Mouse (Mus musculus) heart, embryonic 12.5 days (tissue): ENCODE results near the gene Slc11a1. TPM values are rescaled to one million over a fixed set of nuclear protein-coding genes. Genes with fewer than 3 reads are reported as not detected.

Source experiments
- ATAC-seq: fragments of 200-750 bp; cut with Nextera tagmentation; 2 replicates; pipeline ENCODE4 v1.8.0; 2017; ENCODE audit warnings: moderate TSS enrichment, moderate library complexity; ENCODE audit not compliant: insufficient number of reproducible peaks, low FRiP score
- H3K27ac ChIP-seq: fragments of 300-500 bp; sonication (generic); 2 replicates; pipeline ENCODE4 v1.5.1; 2016; ENCODE audit warnings: mild to moderate bottlenecking, moderate library complexity; ENCODE audit not compliant: poor library complexity, severe bottlenecking
- H3K27me3 ChIP-seq: fragments of 300-500 bp; sonication (generic); replicated peaks from 2 replicates; pipeline ENCODE4 v1.6.1; 2016; ENCODE audit warnings: mild to moderate bottlenecking, moderate library complexity
- H3K36me3 ChIP-seq: fragments of 300-500 bp; sonication (generic); 2 replicates; pipeline ENCODE4 v1.6.1; 2016; ENCODE audit warnings: mild to moderate bottlenecking, moderate library complexity
- H3K4me1 ChIP-seq: fragments of 300-500 bp; sonication (generic); replicated peaks from 2 replicates; pipeline ENCODE4 v1.6.1; 2016; ENCODE audit warnings: mild to moderate bottlenecking
- H3K4me2 ChIP-seq: fragments of 300-500 bp; sonication (generic); 2 replicates; pipeline ENCODE4 v1.6.1; 2016; ENCODE audit warnings: mild to moderate bottlenecking, moderate library complexity
- H3K4me3 ChIP-seq: fragments of 300-500 bp; sonication (generic); 2 replicates; pipeline ENCODE4 v1.5.1; 2016; ENCODE audit warnings: mild to moderate bottlenecking
- H3K9ac ChIP-seq: fragments of 300-500 bp; sonication (generic); 2 replicates; pipeline ENCODE4 v1.6.1; 2016; ENCODE audit warnings: mild to moderate bottlenecking, moderate library complexity
- H3K9me3 ChIP-seq: fragments of 300-500 bp; sonication (generic); replicated peaks from 2 replicates; pipeline ENCODE4 v1.6.1; 2016; ENCODE audit warnings: mild to moderate bottlenecking, moderate library complexity
- WGBS: fragments of 180-500 bp; shearing (Covaris S2); methylation state at CpG from one replicate; pipeline ENCODE4 v1.1.7; 2016; 5-methylcytosine and 5-hydroxymethylcytosine counted together
- polyA plus RNA-seq: library from polyadenylated mRNA; unstranded; fragments of >200 nt; fragmentation: Nextera tagmentation; extraction: Ambion mirVana; gene quantifications from 2 replicates; pipeline ENCODE4 v1.2.1, GENCODE M21; 2016

Gene Slc11a1
- polyA plus RNA-seq, 1 experiment from 2014 or later, result 1.3 TPM

DNA sequence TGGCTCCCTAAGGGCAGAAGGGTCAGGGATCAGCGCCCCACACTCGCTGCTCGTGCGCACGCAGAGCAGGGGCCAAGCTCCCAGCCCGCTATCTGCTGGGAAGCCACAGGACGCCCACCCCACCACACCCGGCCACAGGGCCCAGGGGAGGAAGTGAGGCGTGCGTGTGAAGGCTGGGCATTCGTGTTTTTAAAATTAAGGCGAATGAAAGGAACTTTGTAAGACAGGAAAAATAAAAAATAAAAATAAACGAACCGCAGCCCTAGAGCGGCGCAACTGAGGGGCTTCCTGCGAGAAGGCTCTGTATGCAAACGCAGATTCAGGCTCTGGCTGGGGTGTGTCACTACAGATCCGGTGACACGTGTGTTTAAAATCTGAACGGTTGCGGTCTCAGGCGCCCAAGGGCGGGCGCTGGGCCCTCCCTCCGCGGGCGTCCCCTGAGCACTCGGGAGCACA is 14.9 kb downstream of the Slc11a1 start:
- Histone ChIP-seq H3K9me3 (no peaks in the 10 kb centered on the region), H3K4me1 (peaks cover 48% of the 10 kb centered on the region), H3K36me3 (peaks cover 16% of the 10 kb centered on the region), H3K4me2 (peak overlapping the region; percentile 99), H3K27me3 (no peaks in the 10 kb centered on the region), H3K9ac (peak overlapping the region; percentile 50), H3K4me3 (peak overlapping the region; percentile 98), H3K27ac (peak overlapping the region; percentile 100)
- 2% methylated on average over 29 of the region's 29 CpGs for WGBS
- ATAC-seq, result no peak

GRCm38 (mm10) chr1:74390287-74390906 is 15.4 kb downstream of the Slc11a1 start:
- H3K4me2 ChIP-seq, result peak overlapping the region; percentile 99
- H3K4me1 ChIP-seq, result peaks cover 48% of the 10 kb centered on the region
- peak overlapping the region; percentile 50 for H3K9ac ChIP-seq
- peaks cover 22% of the 10 kb centered on the region for H3K36me3 ChIP-seq
- 5% methylated on average over 21 of the region's 21 CpGs for WGBS
- H3K27ac ChIP-seq, result peak overlapping the region; percentile 100
- H3K4me3 ChIP-seq, result peak overlapping the region; percentile 98
- no peaks in the 10 kb centered on the region for H3K9me3 ChIP-seq
- H3K27me3 ChIP-seq, result no peaks in the 10 kb centered on the region
- ATAC-seq, result no peak

DNA sequence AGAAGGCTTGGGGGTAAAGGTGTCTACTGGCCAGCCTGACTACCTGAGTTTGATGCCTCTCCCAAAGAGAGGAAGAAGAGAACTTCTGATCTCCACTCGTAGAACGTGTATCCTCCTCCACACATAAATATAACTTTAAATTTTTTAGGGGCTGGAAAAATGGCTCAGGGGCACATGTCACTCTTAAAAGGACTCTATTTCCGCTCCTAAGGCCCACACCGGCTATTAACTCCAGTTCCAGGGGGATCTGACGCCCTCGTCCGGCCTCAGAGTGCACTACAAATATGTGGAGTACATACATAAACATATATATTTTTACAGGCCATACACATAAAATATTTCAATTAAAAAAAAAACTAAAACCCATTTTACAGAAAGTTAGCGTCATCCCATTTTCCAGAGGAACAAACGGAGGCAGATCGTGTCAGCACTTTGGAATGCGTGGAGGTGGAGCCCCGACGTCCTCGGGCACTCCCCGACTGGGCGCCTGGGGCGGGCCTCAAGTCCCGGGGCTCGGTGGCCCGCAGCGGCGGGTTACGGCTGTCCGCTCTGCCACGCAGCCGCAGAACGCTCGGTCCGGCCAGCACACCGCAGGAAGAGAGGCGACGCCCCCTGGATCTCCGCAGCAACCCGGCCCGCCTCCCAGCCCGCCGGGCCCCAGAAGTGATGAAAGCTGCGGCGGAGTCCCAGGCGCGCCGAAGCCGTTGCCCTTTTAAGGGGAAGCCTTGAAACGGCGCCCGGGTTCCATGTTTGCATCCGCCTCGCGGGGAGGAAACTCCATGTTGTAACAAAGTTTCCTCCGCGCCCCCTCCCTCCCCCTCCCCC is 16.1 kb downstream of the Slc11a1 start, which contains the start of gene Ctdsp1:
Gene Ctdsp1, plus strand, starts transcription at position 586 of the 825 bp plus-strand sequence.
- H3K27ac ChIP-seq, result peak within 1 kb of the TSS; percentile 100
- peak; percentile 76 for ATAC-seq
- 4% methylated on average over 49 of the region's 51 CpGs for WGBS
- peaks cover 48% of the 10 kb centered on the region for H3K4me1 ChIP-seq
- peak within 1 kb of the TSS; percentile 99 for H3K4me2 ChIP-seq
- H3K36me3 ChIP-seq, result peaks cover 26% of the 10 kb centered on the region
- H3K4me3 ChIP-seq, result peak within 1 kb of the TSS; percentile 98
- peak within 1 kb of the TSS; percentile 100 for H3K9ac ChIP-seq
- no peaks in the 10 kb centered on the region for H3K9me3 ChIP-seq
- H3K27me3 ChIP-seq, result no peaks in the 10 kb centered on the region

GRCm38 (mm10) chr1:74391844-74392441 is 16.9 kb downstream of the Slc11a1 start:
- peak overlapping the region; percentile 100 for H3K27ac ChIP-seq
- H3K4me3 ChIP-seq, result peak overlapping the region; percentile 98
- no peaks in the 10 kb centered on the region for H3K9me3 ChIP-seq
- H3K4me1 ChIP-seq, result peaks cover 54% of the 10 kb centered on the region
- peak overlapping the region; percentile 100 for H3K9ac ChIP-seq
- under 1% methylated on average over 53 of the region's 63 CpGs for WGBS
- H3K27me3 ChIP-seq, result no peaks in the 10 kb centered on the region
- H3K4me2 ChIP-seq, result peak overlapping the region; percentile 99
- ATAC-seq, result peak; percentile 63
- H3K36me3 ChIP-seq, result peaks cover 26% of the 10 kb centered on the region

- no peaks in the 10 kb centered on the region for H3K9me3 ChIP-seq
- peaks cover 49% of the 10 kb centered on the region for H3K4me1 ChIP-seq
- WGBS, result 3% methylated on average over 16 of the region's 16 CpGs
- H3K9ac ChIP-seq, result peak overlapping the region; percentile 100
- peak; percentile 1; the same call in 1 of the 2 replicates for ATAC-seq
- H3K4me2 ChIP-seq, result peak overlapping the region; percentile 99
- no peaks in the 10 kb centered on the region for H3K27me3 ChIP-seq
- peak overlapping the region; percentile 98 for H3K4me3 ChIP-seq
- H3K36me3 ChIP-seq, result peaks cover 26% of the 10 kb centered on the region
- peak overlapping the region; percentile 100 for H3K27ac ChIP-seq
Observed at GRCm38 (mm10) chr1:74392446-74392994, 17.5 kb downstream of the Slc11a1 start.

GRCm38 (mm10) chr1:74393010-74393409 is 18.0 kb downstream of the Slc11a1 start:
- Histone ChIP-seq H3K4me3 (peak overlapping the region; percentile 98), H3K4me1 (peaks cover 47% of the 10 kb centered on the region), H3K4me2 (peak overlapping the region; percentile 99), H3K9me3 (no peaks in the 10 kb centered on the region), H3K9ac (peak overlapping the region; percentile 100), H3K36me3 (peaks cover 26% of the 10 kb centered on the region), H3K27ac (peak overlapping the region; percentile 100), H3K27me3 (no peaks in the 10 kb centered on the region)
- no peak for ATAC-seq
- WGBS, result 52% methylated on average over 7 of the region's 7 CpGs

- Histone ChIP-seq H3K27ac (no peak overlapping the region), H3K4me2 (peak overlapping the region; percentile 99), H3K4me1 (peaks cover 47% of the 10 kb centered on the region), H3K4me3 (0 out of 2 replicates have a peak overlapping the region, but pooled peaks have one; percentile 0), H3K9ac (peak overlapping the region; percentile 100), H3K27me3 (no peaks in the 10 kb centered on the region), H3K9me3 (no peaks in the 10 kb centered on the region), H3K36me3 (peaks cover 26% of the 10 kb centered on the region)
- ATAC-seq, result no peak
- WGBS, result 89% methylated on average over 9 of the region's 9 CpGs
Observed at GRCm38 (mm10) chr1:74393697-74394096, 18.7 kb downstream of the Slc11a1 start.

- H3K9ac ChIP-seq, result no peak overlapping the region
- no peaks in the 10 kb centered on the region for H3K27me3 ChIP-seq
Observed at GRCm38 (mm10) chr1:74394311-74394710, 19.3 kb downstream of the Slc11a1 start.

GRCm38 (mm10) chr1:74394858-74395257 is 19.9 kb downstream of the Slc11a1 start:
- peaks cover 26% of the 10 kb centered on the region for H3K36me3 ChIP-seq
- no peak for ATAC-seq
- no peak overlapping the region for H3K4me3 ChIP-seq
- H3K9ac ChIP-seq, result no peak overlapping the region
- H3K4me2 ChIP-seq, result no peak overlapping the region
- H3K4me1 ChIP-seq, result peaks cover 39% of the 10 kb centered on the region
- no peaks in the 10 kb centered on the region for H3K27me3 ChIP-seq
- WGBS, result 91% methylated on average over 15 of the region's 15 CpGs
- H3K9me3 ChIP-seq, result no peaks in the 10 kb centered on the region
- H3K27ac ChIP-seq, result no peak overlapping the region; the same call in 1 of the 2 replicates

More at GRCm38 (mm10) chr1:74394311-74394710, 19.3 kb downstream of the Slc11a1 start:
- H3K4me2 ChIP-seq, result no peak overlapping the region
- 89% methylated on average over 9 of the region's 9 CpGs for WGBS
- H3K4me1 ChIP-seq, result peaks cover 45% of the 10 kb centered on the region
- no peak for ATAC-seq
- H3K27ac ChIP-seq, result no peak overlapping the region; the same call in 1 of the 2 replicates
- no peaks in the 10 kb centered on the region for H3K9me3 ChIP-seq
- H3K36me3 ChIP-seq, result peaks cover 26% of the 10 kb centered on the region
- no peak overlapping the region for H3K4me3 ChIP-seq

DNA sequence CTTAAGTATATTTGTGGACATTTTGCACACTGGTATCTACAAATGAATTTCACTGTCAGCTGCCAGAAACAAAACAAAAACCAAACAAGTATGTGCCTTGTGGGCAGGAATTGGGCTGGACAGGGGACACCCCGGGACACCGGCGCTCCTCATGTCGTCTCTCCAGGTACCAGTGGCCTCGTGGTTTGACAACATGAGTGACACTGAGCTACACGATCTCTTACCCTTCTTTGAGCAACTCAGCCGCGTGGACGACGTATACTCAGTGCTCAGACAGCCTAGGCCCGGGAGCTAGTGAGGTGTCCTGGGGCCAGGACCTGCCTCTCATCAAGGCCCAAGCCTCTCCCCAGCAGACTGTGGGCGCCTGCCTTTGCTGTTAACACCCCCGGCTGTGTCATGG is 20.3 kb downstream of the Slc11a1 start:
- Histone ChIP-seq H3K27ac (no peak overlapping the region), H3K9ac (no peak overlapping the region)
- ATAC-seq, result no peak

More for the DNA sequence above, 20.3 kb downstream of the Slc11a1 start:
- WGBS, result 84% methylated on average over 11 of the region's 13 CpGs
- H3K36me3 ChIP-seq, result peaks cover 26% of the 10 kb centered on the region
- no peak overlapping the region for H3K4me2 ChIP-seq
- H3K9me3 ChIP-seq, result no peaks in the 10 kb centered on the region
- H3K4me1 ChIP-seq, result peaks cover 35% of the 10 kb centered on the region
- H3K4me3 ChIP-seq, result no peak overlapping the region
- no peaks in the 10 kb centered on the region for H3K27me3 ChIP-seq
